Mouse (Mus musculus) right cerebral cortex, postnatal 10 days (tissue): ENCODE measurements around the gene Olfr654.

ENCODE experiments used
- DNase-seq, 2 experiments: peaks; one replicate each; pipeline ENCODE4 v3.0.0; 2021; ENCODE audit warnings: low spot score in 2 of 2

Gene Olfr654

DNA sequence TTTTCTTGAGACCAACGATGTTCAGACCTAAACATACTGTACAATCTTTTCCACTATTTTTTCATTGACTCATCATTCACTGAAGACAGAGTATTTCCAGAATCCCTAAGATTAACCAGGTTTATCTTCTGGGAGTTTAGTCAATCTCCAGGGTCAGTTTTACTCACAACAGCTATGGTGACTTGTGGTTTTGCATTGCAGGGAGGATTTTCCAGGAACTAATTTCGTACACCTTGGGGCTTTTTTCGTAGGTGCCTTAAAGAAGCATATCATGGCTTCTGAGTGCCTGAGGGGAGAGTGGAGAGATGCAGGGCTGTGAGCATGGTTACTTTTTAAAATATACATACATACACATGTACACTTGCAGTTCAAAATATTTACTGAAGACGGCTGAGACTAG lies at the start of gene Olfr654:
Olfr654 (plus strand) TSS at position 301 of the 400 bp plus-strand sequence.
- no peak for DNase-seq

DNA sequence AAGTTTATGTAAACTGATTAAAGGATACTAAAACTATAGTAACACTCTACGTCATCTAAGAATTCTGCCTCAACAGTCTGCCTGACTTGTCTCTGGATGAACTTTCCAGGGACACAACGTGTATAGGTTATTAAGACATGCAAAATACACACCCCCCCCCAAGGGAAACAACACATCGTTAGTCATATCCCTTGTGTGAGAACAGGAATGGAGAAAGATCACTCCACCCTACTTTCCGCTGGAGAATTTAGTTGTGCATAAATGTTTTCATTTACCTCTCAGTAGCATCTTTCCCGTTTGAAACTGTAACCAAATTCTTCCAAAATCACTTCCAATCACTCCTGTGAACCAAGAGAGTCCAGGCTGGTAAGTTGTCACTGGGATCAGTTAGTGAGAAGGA lies 37.0 kb upstream of the Olfr654 start, which contains the start of gene Olfr651:
Olfr651 (plus strand) TSS at position 301 of the 400 bp plus-strand sequence.
- no peak for DNase-seq

DNA sequence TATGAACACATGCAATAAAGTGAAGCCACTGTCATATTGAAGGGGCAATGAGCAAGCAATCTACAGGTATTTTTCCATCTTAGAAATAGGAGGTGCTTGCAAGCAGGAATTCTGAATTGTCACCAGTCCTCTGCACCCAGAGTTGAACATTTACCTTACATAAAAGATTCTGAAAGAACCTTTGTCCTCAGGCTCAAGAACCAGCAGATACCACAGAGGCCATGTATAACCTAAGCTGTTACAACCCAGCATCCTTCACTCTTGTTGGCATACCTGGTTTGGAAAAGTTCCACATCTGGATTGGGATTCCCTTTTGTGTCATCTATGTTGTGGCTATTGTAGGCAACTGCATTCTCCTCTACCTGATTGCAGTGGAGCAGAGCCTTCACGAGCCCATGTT lies 34.1 kb upstream of the Olfr654 start:
- DNase-seq: no peak

DNA sequence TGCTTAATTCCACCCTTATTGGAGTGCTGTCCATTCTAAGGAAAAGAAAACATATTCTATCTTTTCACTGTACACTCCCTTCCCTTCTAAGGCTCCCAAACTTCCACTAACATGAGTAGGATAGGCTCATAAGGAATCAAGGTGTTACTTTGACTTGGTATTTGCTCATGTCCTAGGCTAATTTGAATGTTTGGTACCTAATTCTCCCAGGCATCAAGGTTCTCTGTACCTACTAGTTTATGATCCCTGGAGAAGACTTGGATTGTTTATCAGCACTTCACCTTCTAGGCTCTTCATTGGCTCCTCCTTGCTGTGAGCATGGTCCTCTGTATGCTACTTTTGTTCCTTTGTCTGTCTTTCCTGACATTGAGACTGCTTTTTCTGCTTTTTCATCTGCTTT lies 26.2 kb upstream of the Olfr654 start, which contains the start of gene Olfr652:
Olfr652 (plus strand) TSS at position 301 of the 400 bp plus-strand sequence.
- no peak for DNase-seq

DNA sequence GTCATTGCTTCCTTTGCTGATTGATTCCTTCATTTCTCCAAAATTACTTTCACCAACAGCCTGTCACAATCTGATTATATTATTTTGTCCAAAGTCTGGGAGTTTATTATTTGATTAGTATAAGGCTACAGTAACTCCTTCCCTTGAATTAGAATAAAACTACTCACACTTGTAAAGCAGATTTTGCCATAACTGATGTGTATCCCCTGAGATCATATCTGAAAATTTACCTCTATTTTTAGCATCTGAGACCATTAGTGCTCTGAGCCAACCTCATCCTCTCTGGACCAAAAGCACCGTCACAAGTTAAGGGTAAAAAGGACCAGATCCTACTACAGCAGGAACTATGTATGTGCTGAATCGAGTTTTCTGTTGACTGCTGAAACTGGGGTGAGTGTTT lies 9.8 kb upstream of the Olfr654 start, which contains the start of gene Olfr653:
Olfr653 (plus strand) TSS at position 301 of the 400 bp plus-strand sequence.
- DNase-seq: no peak

DNA sequence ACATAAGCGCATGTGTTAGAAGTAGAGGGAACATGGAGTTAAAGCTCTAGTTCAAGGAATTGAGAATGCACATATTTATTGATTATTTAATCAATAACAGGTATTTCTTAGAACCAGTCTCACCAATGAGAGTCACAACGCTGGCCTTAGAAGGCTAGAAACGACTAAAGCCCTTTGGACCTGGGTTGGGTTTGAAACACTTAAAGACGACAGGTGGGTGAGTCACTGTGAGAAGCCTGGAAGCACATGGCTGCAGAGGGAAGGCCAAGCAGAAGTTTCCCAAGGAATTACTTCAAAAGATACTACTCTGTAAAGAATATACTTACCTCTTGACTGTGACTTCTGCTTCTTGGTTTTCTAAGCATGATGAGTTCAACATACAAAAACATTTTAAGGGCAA lies 6.0 kb upstream of the Olfr654 start:
- no peak for DNase-seq

DNA sequence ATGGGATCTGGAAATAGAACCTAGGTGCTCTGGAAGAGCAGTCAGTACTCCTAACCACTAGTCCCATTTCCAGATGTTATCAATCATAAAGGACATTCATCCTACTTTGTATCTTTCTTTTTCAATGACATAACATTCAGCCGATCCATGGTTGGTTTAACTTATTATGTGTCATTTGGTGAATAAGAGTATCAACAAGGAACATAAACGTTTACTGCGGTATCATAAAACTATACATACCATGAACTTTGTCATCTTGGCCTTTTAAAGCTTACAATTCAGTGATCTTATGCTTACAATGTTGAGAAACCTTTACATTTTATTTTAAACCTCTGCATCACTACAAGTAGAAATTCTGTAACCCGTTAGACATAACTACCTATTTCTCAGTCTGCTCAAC lies 5.4 kb upstream of the Olfr654 start:
- no peak for DNase-seq

DNA sequence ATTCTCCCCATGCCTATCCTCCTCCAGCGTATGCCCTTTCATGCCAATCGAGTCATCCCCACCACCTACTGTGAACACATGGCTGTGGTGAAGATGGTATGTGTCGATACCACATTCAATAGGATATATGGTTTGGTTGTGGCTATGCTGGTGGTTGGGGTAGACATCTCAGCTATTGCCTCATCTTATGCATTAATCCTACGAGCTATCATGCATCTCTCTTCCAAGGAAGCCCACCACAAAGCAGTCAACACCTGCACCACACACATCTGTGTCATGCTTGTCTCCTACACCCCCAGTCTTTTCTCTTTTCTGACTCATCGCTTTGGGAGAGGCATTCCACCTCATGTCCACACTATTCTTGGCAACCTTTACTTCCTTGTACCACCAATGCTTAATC lies 1.4 kb downstream of the Olfr654 start:
- no peak for DNase-seq

DNA sequence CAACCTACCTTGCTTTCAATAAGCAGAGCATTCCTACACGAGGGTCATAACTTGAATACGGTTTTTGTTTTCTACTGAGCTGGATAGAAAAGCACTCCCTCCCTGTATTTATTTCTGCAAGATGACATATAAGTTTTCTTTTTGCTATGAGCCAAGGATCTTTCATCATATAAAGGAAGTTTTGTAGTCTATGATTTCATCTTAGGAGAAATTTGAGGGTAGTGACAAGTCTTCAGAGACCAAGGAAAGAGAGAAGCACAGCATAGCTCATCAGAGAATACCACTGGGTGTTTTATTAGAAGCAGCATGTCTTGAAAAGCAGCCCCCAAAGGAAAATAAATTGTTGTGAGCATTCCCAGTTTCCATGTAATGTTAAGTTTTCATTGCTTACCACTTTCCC lies 14.9 kb downstream of the Olfr654 start, which contains the start of gene Olfr655:
Olfr655 (minus strand) TSS at position 101 of the 400 bp plus-strand sequence.
- DNase-seq: no peak

DNA sequence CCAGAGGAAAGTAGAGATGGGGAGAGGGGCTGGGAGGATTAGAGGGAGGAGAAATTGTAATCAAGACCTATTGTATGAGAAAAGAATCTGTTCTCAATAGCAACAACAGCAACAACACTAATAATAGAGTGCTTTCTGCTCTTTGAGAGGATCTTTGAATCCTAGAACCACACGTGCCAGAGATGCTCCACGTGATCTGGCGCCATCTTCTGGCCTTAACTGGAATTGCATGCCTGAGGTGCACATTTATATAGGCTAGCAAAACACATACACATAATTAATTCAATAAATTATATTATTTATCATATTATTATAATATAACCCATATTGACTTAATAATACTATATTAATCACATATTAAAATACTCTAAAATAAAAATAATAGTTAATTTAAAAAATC lies 16.3 kb downstream of the Olfr654 start:
- DNase-seq: no peak

DNA sequence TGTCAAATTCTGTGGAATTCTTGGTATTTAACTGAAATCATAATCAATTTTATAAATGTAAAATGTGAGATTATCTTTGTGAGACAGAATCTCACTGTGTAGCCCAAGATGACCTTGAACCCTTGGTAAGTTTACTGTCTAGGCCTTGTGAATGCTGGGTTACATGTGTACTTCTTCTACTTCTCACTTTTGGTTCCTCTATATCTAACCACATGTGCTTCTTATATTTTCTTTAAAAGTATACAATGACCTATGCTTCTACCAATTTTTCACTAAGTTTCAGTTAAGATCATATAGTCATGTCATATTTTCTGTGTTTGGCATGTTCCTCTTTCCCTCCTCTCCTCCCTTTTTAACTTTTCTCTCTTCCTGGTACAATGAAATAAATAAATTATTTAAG lies 17.9 kb downstream of the Olfr654 start:
- DNase-seq: no peak

DNA sequence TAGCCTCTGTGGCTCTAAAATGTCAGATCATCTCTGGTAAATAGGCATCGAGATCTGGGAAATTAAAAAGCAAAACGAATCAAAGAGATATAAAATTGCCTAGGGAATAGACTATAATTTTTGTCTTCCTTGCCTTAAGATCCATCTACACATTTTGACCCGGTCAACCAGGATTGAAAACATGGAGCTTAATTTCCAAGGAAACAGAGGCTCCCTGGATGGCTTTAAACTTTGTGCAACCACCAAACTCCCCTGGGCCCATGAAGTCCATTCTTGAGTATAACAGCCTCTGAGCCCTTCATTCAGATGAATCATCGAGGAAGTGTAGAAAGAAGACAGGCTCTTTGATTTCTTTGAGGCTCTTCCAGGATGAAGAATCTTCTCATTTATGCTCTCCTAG lies 26.8 kb downstream of the Olfr654 start, which contains the start of gene Olfr656:
Olfr656 (plus strand) TSS at position 301 of the 400 bp plus-strand sequence.
- no peak for DNase-seq

DNA sequence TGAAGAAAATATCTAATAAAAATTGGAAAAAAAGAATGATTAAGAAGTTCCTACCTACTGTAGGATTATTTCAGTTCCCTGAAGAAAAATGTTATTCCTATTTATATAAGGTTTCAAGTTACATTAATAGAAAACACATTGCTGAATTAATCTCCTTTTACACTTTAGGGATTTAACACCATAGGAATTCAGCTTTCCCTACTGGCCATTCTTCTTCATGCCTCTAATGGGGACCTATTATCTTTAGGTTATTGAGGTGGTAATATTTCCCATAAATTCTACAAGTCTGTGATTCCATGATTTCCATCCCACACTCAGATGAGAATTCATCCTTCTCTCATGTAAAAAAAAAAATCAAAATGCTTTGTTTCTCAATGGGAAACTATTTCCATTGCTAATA lies 37.7 kb downstream of the Olfr654 start, which contains the start of gene Olfr657:
Olfr657 (plus strand) TSS at position 301 of the 400 bp plus-strand sequence.
- DNase-seq: no peak
